Mouse (Mus musculus) myocyte (in vitro differentiated cells): ENCODE data around the gene Lzic. TPM values are rescaled to one million over a fixed set of nuclear protein-coding genes. Genes with fewer than 3 reads are reported as not detected.

Experiments
- H3K27me3 ChIP-seq: one replicate; pipeline ENCODE4 v1.6.1; 2011; ENCODE audit not compliant: control insufficient read depth, insufficient read depth, insufficient read length
- H3K36me3 ChIP-seq: one replicate; pipeline ENCODE4 v1.6.1; 2011; ENCODE audit not compliant: control insufficient read depth, insufficient read depth
- H3K4me2 ChIP-seq: one replicate; pipeline ENCODE4 v1.6.1; 2011; ENCODE audit warnings: low read depth, control low read depth
- H3K4me3 ChIP-seq: one replicate; pipeline ENCODE4 v1.5.1; 2011; ENCODE audit warnings: mild to moderate bottlenecking, control low read depth, moderate library complexity
- H3K79me2 ChIP-seq: one replicate; pipeline ENCODE4 v1.6.1; 2011; ENCODE audit not compliant: control insufficient read depth, insufficient read depth
- H3ac ChIP-seq: one replicate; pipeline ENCODE4 v1.6.1; 2011; ENCODE audit not compliant: control insufficient read depth, insufficient read length
- CEBPB ChIP-seq: IDR thresholded peaks from 2 replicates; pipeline ENCODE4 v1.6.1; 2011; ENCODE audit warnings: mild to moderate bottlenecking, moderate library complexity; ENCODE audit not compliant: poor library complexity, insufficient read depth, severe bottlenecking
- E2F4 ChIP-seq: IDR thresholded peaks from one replicate; pipeline ENCODE4 v1.6.1; 2011; ENCODE audit warnings: mild to moderate bottlenecking, control low read depth, moderate library complexity; ENCODE audit not compliant: insufficient read depth
- MAX ChIP-seq: IDR thresholded peaks from one replicate; pipeline ENCODE4 v1.6.1; 2011; ENCODE audit warnings: low read depth, mild to moderate bottlenecking, control low read depth
- MYOD1 ChIP-seq, 3 experiments: IDR thresholded peaks; one replicate each; pipeline ENCODE4 v1.6.1; 2011; ENCODE audit warnings: control low read depth in 2 of 3, low read depth in 2 of 3, mild to moderate bottlenecking in 2 of 3, moderate library complexity in 1 of 3; ENCODE audit not compliant: insufficient read length in 2 of 3, control insufficient read depth in 1 of 3
- MYOG ChIP-seq, 3 experiments: IDR thresholded peaks; one replicate each; pipeline ENCODE4 v1.6.1; 2011; ENCODE audit warnings: control low read depth in 2 of 3, low read depth in 2 of 3, mild to moderate bottlenecking in 2 of 3; ENCODE audit not compliant: insufficient read length in 2 of 3, control insufficient read depth in 1 of 3, insufficient read depth in 1 of 3
- POLR2A ChIP-seq: IDR thresholded peaks from one replicate; pipeline ENCODE4 v1.6.1; 2011; ENCODE audit warnings: low read depth, mild to moderate bottlenecking, control low read depth, moderate library complexity; ENCODE audit not compliant: insufficient read length
- POLR2AphosphoS2 ChIP-seq: IDR thresholded peaks from one replicate; pipeline ENCODE4 v1.6.1; 2011; ENCODE audit warnings: low read depth, control low read depth; ENCODE audit not compliant: insufficient read length
- REST ChIP-seq: IDR thresholded peaks from one replicate; pipeline ENCODE4 v1.6.1; 2011; ENCODE audit warnings: mild to moderate bottlenecking, control low read depth, moderate library complexity; ENCODE audit not compliant: insufficient read depth, insufficient read length
- SRF ChIP-seq: IDR thresholded peaks from one replicate; pipeline ENCODE4 v1.6.1; 2011; ENCODE audit warnings: low read depth; ENCODE audit not compliant: control insufficient read depth, insufficient read length
- TCF12 ChIP-seq: IDR thresholded peaks from one replicate; pipeline ENCODE4 v1.6.1; 2011; ENCODE audit warnings: mild to moderate bottlenecking, control low read depth; ENCODE audit not compliant: poor library complexity, insufficient read depth, severe bottlenecking
- TCF3 ChIP-seq: IDR thresholded peaks from one replicate; pipeline ENCODE4 v1.6.1; 2011; ENCODE audit warnings: low read depth, control low read depth; ENCODE audit not compliant: insufficient read length
- USF1 ChIP-seq: IDR thresholded peaks from one replicate; pipeline ENCODE4 v1.6.1; 2011; ENCODE audit warnings: low read depth, mild to moderate bottlenecking, control low read depth, moderate library complexity
- polyA plus RNA-seq: library from polyadenylated mRNA; unstranded; fragments of >200 nt; fragmentation: generic; extraction: Trizol; gene quantifications from one replicate; pipeline ENCODE4 v1.2.1, GENCODE M21; 2012; ENCODE audit warnings: missing spikeins

The Lzic gene
- polyA plus RNA-seq, 1 experiment = 45.5 TPM

DNA sequence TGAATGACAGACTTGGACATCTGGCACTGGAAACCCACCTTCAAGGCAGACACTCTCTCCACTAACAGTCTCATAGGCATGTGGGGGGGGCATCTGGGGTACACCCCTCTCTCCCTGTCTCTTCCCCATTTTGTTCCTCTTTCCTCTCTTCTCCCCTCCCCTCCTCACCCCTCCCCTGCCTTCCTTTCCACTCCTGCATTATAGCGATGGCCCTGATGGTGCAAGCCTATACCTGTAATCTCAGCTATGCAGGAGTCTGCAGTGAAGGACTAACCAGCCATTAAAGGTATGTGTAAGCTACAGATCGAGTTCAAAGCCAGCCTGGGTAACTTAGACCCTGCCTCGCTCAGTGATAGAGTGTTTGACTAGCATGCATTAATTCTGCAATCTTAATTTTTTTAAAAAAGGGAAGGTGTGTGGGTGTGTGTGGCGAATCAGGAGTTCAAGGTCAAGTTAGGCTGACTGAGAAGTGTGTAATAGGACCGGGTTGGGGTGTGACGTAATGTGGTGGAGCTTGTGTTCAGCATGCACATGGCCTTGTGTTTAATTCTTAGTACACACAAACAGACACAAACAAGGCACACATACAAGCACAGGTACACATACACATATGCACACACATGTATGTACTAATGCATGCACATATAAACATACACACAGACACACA lies 22.6 kb upstream of the Lzic start:
- H3K36me3 ChIP-seq = peaks cover 3% of the 10 kb centered on the region
- TF ChIP-seq SRF = no peak
- no peak for TF ChIP-seq E2F4
- no peak for TF ChIP-seq TCF12
- no peak for TF ChIP-seq TCF3
- no peak for TF ChIP-seq POLR2AphosphoS2
- TF ChIP-seq MYOG (IDR thresholded peaks at IDR 0.05; ENCODE audit: control insufficient read depth in 1 of 3, insufficient read depth in 1 of 3, insufficient read length in 2 of 3, low read depth in 2 of 3) = no peak
- TF ChIP-seq MYOD1 (IDR thresholded peaks at IDR 0.05; ENCODE audit: control insufficient read depth in 1 of 3, insufficient read length in 2 of 3, low read depth in 2 of 3) = no peak
- no peak overlapping the region for H3ac ChIP-seq
- H3K27me3 ChIP-seq = no peaks in the 10 kb centered on the region
- H3K4me3 ChIP-seq = no peak overlapping the region
- H3K79me2 ChIP-seq = no peaks in the 10 kb centered on the region
- H3K4me2 ChIP-seq = no peak overlapping the region

DNA sequence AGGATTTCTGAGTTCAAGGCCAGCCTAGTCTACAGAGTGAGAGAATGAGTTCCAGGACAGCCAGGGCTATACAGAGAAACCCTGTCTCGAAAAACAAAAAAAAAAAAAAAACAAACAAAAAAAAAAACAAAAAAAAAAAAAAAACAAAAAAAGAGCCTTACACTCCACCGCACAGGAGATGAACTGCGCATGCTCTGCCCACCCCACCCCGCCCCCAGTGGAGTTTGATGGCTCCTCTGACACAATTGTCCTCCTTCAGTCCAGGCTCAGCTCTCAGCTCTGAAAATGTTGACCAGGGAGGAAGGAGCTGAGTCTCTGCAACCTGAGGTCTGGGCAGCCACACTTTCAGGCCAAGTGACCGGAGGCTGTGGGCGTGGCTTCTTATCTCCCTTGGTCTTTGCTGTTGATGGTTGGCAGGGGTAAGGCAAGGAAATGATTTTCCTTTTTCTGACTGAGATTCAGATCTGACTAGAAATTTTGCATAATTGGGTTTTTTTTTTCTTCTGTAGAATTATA lies 21.5 kb upstream of the Lzic start:
- H3K4me3 ChIP-seq = no peak overlapping the region
- no peaks in the 10 kb centered on the region for H3K79me2 ChIP-seq
- no peak overlapping the region for H3ac ChIP-seq
- no peak overlapping the region for H3K4me2 ChIP-seq
- no peaks in the 10 kb centered on the region for H3K27me3 ChIP-seq
- TF ChIP-seq E2F4 (no peak), TCF12 (no peak), POLR2A (no peak), USF1 (no peak), REST (no peak), POLR2AphosphoS2 (no peak)
- peaks cover 8% of the 10 kb centered on the region for H3K36me3 ChIP-seq

- Histone ChIP-seq H3K36me3 (peaks cover 8% of the 10 kb centered on the region), H3K4me3 (no peak overlapping the region), H3K79me2 (no peaks in the 10 kb centered on the region), H3ac (no peak overlapping the region), H3K4me2 (no peak overlapping the region), H3K27me3 (no peaks in the 10 kb centered on the region)
- TF ChIP-seq TCF12 = no peak
- TF ChIP-seq MYOD1 (IDR thresholded peaks at IDR 0.05; ENCODE audit: control insufficient read depth in 1 of 3, insufficient read length in 2 of 3, low read depth in 2 of 3) = no peak
- TF ChIP-seq TCF3 = no peak
Measured at GRCm38 (mm10) chr4:149469557-149469956, 15.5 kb upstream of the Lzic start.

- no peak overlapping the region for H3K4me3 ChIP-seq
- no peaks in the 10 kb centered on the region for H3K79me2 ChIP-seq
- H3K27me3 ChIP-seq = no peaks in the 10 kb centered on the region
- no peak overlapping the region for H3ac ChIP-seq
- TF ChIP-seq MYOD1 (IDR thresholded peaks at IDR 0.05; ENCODE audit: control insufficient read depth in 1 of 3, insufficient read length in 2 of 3, low read depth in 2 of 3) (peak in 2 of 3 experiments; percentile 59 to 60), MYOG (IDR thresholded peaks at IDR 0.05; ENCODE audit: control insufficient read depth in 1 of 3, insufficient read depth in 1 of 3, insufficient read length in 2 of 3, low read depth in 2 of 3) (peak in 2 of 3 experiments; percentile 58 to 73), TCF3 (no peak)
- no peaks in the 10 kb centered on the region for H3K36me3 ChIP-seq
- H3K4me2 ChIP-seq = no peak overlapping the region
Measured at GRCm38 (mm10) chr4:149475096-149475495, 9.9 kb upstream of the Lzic start.

- Histone ChIP-seq H3K36me3 (no peaks in the 10 kb centered on the region), H3K4me2 (no peak within 1 kb of the TSS), H3ac (no peak within 1 kb of the TSS), H3K79me2 (no peaks in the 10 kb centered on the region), H3K4me3 (no peak within 1 kb of the TSS), H3K27me3 (no peaks in the 10 kb centered on the region)
- TF ChIP-seq TCF3 = no peak
- no peak for TF ChIP-seq CEBPB
- no peak for TF ChIP-seq MAX
- no peak for TF ChIP-seq POLR2AphosphoS2
- no peak for TF ChIP-seq SRF
- TF ChIP-seq MYOG (IDR thresholded peaks at IDR 0.05; ENCODE audit: control insufficient read depth in 1 of 3, insufficient read depth in 1 of 3, insufficient read length in 2 of 3, low read depth in 2 of 3) = no peak
Measured at GRCm38 (mm10) chr4:149477078-149477477, 8.0 kb upstream of the Lzic start, which contains the start of gene Tmem274. TSS of gene Tmem274 (plus strand) at chr4:149477378.

GRCm38 (mm10) chr4:149484566-149484965 lies 463 bp upstream of the Lzic start:
- H3K4me3 ChIP-seq = peak overlapping the region; percentile 91
- H3K36me3 ChIP-seq = peaks cover 9% of the 10 kb centered on the region
- no peaks in the 10 kb centered on the region for H3K27me3 ChIP-seq
- H3K4me2 ChIP-seq = peak overlapping the region; percentile 97
- peak overlapping the region; percentile 67 for H3ac ChIP-seq
- H3K79me2 ChIP-seq = peaks cover 36% of the 10 kb centered on the region
- TF ChIP-seq MYOG (IDR thresholded peaks at IDR 0.05; ENCODE audit: control insufficient read depth in 1 of 3, insufficient read depth in 1 of 3, insufficient read length in 2 of 3, low read depth in 2 of 3) (no peak), USF1 (no peak), MAX (no peak), SRF (no peak), REST (no peak), E2F4 (no peak), POLR2AphosphoS2 (no peak), MYOD1 (IDR thresholded peaks at IDR 0.05; ENCODE audit: control insufficient read depth in 1 of 3, insufficient read length in 2 of 3, low read depth in 2 of 3) (no peak), POLR2A (no peak), TCF3 (no peak), CEBPB (no peak), TCF12 (no peak)
